Mouse (Mus musculus) A20 (cell line): ENCODE data around the gene Gpkow.
"Not testable (repeated sequence)": the region's sequence is repeated elsewhere in the genome, so short reads cannot be mapped to it uniquely, and the experiment has no call there.

ENCODE experiments used
- DNase-seq: peaks from one replicate; pipeline ENCODE4 v3.0.0-alpha.2; 2011; ENCODE audit warnings: low read depth, low spot score

Gpkow gene

DNA sequence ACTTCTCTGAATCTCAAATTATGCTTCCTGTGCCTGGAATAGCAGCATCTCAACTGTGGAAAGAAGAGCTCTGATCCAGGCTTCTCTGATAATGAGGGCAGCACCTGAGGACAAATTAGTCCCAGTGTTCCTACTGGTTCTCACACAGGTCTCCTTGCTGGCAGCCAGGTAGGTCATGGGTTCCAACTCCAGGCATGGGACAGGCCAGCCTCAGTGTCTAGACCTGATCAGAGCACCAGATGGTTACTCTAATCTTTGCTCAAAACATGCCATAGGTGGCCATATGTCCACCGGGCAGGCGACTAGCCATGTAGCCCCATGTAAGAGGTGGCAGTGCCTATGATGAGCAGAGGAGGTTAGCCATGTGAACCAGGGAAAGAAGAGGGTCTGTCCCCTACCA is 8.6 kb upstream of the Gpkow start:
- DNase-seq = no peak

DNA sequence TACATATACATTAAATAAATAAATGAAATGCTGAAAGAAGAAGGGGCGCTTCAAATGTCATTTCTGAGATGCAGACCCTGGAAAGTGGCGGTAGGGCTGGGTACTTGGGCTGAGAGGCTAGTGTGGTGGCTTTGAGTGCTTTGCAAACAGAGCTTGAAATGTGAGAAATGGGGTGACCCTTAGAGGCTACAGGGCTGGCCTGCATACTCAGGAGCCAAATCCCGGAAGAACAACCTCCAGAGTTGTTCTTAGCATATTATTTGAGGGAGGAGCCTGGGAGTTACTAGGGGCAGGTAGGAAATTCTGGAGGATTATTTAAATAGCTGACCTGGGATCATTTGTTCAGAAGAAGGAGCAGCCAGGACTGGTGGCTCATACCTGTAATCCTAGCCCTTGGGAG is 6.4 kb upstream of the Gpkow start:
- no peak for DNase-seq

DNA sequence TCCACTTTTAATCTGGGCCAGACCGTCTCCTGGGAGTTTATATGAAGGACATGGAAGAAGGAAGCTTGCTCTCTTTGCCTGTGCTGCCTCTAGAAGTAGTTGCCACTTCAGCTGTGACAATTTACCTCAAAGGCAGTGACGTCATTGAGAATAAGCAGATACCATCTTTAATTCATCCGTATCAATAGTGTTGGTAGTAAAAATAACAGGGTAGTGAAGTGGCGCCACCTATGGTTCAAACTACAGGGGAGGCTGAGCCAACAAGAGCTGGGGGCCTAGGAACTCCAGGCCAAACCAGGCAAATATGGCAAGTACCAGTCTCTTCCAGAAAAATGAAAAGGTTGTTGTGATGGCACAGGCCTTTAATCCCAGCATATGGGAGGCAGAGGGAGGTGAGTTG is 4.1 kb upstream of the Gpkow start:
- peak; percentile 52 for DNase-seq

DNA sequence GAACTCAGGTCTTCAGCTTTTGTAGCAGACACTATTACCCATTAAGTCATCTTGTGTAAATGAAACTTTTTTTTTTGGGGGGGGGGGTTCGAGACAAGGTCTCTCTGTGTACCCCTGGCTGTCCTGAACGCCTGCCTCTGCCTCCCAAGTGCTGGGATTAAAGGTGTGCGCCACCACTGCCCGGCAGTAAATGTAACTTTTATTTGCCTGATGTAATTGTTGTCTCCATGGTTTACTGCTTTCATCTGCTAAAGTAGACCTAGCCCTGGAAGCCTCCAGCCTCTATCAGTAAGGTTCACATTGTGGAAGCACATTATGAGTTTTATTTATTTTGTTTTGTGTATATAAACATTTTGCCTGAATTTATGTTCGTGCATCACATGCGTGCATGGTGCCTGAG is 411 bp upstream of the Gpkow start:
- DNase-seq = no peak

DNA sequence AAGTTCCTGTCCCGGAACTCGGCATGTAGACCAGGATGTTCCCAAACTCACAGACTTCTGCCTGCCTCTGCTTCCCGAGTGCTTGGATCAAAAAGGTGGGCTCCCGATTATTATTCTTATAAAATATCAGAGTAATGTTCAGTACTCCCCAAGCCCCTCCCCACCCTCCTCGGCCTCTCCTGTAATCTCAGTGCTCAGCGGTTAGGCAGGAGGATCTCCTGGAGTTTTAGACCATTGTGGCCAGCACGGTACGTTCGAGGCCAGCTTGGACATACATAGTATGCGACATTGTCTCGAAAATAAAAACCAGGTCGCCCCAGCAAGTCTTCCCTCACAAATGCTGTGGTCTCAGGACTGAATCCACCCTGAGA is 16.8 kb downstream of the Gpkow start:
- DNase-seq = not testable (repeated sequence)

DNA sequence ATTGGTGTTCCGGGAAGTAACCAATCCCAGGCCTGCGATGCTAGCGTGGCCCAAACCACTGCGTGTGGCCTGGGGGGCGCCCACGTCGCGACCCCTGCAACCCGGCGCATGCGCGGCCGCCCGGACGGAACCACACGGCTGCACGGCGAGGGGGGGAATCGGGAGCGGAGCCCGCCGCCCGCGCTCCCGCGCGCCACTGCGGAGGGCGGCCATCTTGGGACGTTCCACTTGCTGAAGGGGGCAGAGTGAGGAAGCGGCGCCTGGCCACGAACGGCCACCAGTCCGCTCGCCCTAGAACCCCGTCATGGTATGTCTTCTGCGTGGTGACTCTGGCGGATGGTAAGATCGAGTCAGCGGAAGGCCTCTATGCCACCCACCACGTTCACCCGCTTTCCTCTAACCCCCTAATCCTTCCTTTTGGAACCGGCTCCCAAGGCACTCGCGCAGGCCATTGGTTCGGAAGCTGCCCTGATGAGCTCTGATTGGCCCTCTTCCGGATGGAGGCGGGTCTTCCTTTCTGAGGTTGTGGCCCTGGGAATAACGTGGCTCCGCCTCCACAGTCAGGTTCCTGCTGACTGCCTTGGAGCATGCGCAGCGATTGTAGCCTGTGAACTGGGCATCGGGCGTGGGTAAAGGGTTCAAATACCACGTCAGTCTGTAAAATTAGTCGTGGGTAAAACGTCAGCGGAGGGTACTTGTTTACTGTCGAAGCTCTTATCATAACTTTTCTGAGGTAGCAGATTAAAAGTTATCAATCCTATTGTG is 17.4 kb downstream of the Gpkow start, which contains the start of gene Wdr45:
Gene Wdr45 (plus strand): TSS at position 199 of the 765 bp plus-strand sequence.
- peak; percentile 93 for DNase-seq

DNA sequence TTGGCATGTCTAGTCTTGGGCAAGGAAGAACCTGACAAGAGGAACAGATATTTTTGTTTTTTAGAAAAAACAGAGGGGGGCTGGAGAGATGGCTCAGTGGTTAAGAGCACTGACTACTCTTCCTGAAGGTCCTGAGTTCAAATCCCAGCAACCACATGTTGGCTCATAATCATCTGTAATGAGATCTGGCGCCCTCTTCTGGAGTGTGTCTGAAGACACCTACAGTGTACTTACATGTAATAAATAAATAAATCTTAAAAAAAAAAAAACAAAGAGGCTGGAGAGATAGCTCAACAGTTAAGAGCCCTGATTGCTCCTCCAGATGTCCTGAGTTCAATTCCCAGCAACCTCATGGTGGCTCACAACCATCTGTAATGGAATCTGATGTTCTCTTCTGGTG is 19.1 kb downstream of the Gpkow start:
- DNase-seq = peak; percentile 48

DNA sequence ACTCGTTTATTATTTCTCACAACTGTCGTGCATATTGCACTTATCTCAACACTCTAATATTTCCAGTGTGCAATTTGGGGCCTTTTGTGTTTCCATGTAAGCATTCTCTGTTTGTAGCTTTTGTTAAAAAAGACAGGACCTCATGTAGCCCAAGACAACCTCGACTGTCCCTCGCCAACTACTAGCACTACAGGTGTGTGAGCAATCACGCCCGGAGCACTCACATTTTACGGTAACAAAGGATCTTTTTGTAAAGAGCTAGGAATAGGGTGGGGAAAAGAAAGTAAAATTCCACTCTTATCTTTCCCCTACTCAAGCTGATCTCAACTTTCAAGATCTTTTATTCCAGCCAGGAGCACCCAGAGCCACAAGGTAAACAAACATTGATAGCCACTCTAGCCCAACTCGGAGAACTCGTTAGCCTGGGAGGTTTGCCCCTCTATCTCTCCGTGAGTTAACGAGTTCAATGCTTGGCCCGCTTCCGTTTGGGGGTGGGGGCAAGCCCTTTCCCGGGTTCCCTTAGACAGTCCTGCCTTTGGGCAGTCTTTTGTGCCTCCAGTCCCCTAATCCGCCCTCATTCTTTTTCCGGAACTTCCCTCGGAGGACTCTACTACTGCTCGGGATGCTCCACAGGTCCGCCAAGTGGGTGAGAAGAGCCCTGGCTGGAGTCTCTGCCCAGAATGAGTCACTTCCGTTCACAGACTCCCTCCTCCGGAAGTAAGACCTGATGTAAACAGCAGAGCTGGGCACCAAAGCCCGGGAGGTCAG is 24.8 kb downstream of the Gpkow start, which contains the start of gene Gm45208:
Gene Gm45208 (plus strand): TSS at position 732 of the 768 bp plus-strand sequence.
- peak; percentile 88 for DNase-seq

DNA sequence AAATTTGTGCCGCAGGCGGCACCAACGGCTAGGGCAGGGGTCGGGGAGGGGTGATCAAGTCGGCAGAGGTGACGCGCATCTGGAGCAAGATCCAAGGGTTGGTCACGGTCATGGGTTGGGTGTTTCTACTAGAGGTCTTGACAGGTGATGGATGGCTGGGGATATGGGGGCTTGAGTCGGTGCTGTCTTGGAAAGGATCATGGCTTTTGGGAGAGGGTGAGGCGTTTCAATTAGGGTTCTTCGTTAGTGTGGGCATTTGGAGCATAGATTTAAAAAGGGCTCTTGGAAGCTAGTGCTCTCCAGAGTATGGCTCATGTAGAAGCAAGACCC is 25.3 kb downstream of the Gpkow start:
- no peak for DNase-seq

DNA sequence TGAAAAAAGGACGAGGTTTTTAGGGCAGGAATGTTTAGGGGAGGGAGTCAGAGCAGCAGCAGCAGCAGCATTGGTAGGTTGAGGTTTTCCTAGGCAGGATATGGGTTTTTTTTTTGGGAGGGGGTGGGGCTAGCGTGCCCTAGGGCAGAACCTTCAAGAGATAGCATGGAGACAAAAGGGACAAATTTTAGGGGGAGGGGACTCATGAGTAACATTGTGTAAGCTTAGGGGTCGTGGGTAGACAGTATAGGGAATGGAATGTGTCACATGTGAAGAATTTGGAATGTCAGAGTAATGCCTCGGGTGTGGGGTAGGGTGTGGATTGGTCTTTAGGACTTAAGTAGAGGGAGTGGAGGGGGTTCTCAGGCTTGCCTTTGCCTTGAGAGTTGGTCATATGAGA is 25.8 kb downstream of the Gpkow start:
- DNase-seq = no peak

DNA sequence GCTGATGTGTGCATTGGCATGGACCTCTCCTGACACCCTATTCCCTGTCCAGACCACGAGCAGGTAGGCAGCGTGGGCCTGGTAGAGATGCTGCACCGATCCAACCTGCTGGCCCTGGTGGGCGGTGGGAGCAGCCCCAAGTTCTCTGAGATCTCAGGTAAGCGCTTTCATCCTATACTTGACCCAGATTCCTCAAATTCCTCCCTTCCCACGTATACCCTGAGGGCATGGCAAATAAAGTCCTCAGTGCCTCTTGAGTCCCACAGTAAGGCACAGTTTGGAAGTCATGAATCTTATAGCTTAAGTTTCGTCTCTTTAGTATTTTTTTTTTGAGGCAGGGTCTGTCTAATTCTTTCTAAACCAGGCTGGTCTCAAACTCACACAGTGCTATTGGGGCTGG is 27.2 kb downstream of the Gpkow start:
- DNase-seq = no peak

DNA sequence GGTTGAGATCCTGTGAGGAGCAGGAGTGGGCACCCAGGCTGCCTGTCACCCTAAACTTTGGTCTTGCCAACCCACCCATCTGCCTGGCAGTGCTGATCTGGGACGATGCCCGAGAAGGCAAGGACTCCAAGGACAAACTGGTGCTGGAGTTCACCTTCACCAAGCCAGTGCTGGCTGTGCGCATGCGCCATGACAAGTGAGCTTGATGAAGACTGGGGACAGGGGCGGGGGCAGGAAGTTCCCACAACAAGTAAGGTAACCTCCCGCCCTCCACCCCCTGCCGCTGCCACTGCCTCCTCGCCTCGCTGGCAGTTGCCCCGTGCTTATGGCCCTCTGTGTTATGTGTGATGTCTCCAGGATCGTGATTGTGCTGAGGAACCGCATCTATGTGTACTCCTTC is 28.9 kb downstream of the Gpkow start:
- no peak for DNase-seq

DNA sequence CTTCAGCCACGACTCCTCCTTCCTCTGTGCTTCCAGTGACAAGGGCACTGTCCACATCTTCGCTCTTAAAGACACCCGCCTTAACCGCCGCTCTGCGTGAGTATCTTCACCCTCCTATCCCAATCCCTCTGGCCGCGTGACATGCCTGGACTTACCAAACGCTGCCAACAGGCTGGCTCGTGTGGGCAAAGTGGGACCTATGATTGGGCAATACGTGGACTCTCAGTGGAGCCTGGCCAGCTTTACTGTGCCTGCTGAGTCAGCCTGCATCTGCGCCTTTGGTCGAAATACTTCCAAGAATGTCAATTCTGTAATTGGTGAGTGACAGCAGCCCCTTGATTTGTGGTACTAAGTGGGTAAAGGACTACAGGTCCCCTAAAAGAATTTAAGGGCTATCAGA is 30.2 kb downstream of the Gpkow start:
- DNase-seq = no peak

DNA sequence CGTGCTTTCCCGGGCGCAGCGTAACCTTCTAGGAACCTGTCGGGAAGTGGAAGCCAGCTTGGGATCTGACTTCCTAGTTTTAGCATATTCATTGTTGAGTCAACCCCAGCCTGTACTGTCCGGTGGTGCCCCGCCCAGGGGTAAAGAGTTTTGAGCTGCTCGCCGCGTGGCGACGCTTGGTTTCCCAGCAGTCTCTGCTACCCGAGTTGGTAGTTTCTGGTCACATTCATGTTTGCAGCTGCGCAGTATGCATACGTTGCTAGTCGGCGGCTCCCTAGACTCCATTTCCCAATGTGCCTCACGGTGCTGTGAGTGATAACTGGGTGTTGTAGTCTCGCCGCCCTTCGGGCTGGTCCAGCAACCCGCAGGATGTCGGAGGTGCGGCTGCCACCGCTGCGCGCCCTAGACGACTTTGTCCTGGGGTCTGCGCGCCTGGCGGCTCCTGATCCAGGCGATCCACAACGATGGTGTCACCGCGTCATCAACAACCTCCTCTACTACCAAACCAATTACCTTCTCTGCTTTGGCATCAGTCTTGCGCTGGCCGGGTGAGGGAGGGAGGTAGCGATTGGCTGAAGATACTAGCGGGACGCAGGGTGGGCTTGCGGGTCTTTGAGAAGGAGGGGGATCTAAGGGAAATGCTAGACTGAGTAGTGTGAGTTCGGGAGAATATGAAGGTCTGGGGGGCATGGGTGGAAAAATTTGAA is 31.4 kb downstream of the Gpkow start, which contains the start of gene Praf2:
Gene Praf2 (plus strand): TSS at position 225 of the 707 bp plus-strand sequence.
- DNase-seq = peak; percentile 90

DNA sequence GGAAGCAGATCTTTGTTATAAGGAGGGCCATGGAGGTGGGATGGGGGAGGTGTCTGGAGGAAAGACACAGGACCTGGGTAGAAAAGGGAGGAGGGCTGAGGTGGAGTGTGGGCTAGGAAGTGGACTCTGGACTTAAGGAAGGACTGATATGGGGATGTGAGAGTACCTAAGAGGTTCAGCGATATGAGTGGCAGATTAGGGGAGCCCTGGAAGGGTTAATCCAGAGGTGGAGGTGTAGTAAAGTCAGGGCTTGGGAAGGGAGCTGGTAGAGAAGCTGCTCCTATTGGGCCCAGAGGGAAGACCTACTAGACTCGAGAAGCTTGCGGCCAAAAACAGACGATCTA is 32.0 kb downstream of the Gpkow start:
- no peak for DNase-seq

DNA sequence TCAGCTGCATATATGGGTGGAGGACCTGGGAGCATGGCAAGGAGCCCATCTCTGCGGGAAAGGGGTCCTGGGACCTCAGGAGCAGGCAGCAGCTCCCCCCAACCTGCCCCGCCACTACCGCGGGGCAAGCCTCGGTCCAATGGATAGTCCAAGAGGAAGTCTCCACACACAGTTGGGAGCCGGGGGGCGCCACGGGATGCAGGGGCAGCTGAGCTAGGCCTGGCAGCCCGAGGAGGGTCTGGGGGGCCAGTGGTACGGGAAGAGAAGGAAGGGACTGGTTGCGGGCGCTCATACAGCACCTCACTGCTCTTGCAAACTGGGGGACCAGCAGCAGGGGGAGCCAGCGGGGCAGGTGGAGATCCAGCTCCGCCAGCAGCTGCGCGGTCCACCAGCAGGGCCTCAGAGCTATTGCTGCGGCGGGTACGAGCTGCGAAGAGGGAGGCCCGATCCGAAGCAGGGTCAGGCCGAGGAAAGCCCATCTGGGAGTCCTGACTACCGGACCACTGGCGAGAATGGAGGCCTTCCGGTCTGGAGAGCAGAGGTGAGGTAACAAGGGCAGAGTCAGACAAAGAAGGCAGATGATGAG is 36.7 kb downstream of the Gpkow start:
- DNase-seq = peak; percentile 77

DNA sequence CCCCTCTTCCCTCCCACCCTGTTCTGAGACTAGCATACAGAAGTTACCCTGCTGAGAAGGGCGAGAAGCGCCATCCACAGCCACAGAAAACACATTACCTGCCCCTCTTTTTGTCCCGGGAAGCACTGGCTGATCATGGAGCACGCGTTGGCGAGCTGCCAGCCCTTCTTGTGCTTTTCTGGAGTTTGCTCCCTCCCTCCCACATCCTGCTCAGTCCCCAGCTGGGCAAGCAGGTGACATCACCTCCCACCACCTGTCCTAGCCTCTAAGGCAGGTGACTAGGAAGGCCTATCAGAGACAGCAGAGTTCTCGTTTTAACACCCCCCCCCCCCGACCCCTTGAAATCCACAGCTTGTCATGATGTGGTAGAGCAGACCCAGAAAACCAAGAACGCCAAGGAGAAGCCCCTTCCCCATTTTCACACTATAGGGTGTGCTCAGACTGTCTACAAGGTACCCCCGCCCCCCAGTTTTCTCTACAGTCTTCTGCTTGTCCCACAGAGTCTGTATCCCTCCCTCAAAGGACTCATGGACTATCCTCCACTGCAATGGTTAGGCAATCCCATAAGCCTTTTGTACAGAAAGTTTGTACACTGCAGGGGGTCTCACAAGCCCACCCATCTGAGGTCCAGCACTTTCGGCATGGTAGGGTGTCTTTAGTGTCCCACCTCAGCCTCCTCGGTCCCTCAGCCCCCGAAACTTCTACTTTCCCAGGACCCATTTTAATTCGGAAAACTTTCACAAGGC is 42.6 kb downstream of the Gpkow start:
- DNase-seq = no peak

DNA sequence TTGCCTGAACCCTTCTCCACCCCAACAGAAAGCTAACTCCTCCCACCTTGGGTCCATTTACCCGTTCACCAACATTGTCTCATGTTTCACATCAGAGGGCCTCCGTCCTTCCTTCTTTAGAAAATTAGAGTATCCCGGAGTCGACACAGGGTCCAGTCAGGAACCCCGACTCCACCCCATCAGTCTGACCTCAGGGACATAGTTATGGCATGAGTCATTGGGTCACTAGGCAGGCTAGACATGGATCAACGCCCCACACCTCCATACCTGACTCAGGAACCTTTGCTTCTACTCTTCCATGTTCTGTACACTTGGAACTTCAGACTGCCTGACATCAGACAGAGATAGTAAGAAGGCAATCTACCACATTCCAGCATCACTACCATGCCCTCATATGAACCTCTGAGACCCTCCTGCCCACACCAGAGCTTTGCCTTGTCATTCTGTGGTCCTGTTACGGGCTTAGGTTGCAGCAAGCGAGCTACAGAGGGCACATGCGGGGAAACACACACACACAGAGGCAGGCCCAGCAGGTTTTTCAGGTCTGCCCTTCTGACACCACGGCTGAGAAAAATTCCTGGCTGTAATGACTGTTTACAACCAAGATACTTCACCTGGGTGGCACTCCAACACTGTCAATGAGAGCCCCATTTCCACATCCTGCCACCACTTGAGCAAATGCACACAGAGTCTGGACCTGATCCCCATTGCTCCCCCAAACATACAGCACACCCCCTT is 43.3 kb downstream of the Gpkow start:
- no peak for DNase-seq

DNA sequence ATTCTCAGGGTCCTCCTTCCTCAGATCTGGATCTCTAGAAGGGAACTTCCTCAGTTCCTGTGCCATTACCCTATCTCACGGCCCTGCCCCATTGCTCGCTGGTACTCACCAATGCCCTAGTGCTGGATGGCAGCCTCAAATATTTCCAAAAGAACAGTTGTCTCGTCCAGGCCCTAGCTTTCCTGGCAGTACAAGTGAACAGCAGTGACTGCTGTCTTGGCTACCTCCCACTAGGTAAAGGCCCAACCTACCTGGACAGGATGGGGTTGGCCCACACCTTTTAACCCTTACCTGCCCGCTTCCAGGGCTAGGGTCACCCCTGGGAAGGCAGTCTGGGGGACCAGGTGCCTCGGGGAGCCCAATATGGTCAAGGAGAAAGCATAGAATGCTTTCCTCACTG is 44.2 kb downstream of the Gpkow start:
- no peak for DNase-seq

DNA sequence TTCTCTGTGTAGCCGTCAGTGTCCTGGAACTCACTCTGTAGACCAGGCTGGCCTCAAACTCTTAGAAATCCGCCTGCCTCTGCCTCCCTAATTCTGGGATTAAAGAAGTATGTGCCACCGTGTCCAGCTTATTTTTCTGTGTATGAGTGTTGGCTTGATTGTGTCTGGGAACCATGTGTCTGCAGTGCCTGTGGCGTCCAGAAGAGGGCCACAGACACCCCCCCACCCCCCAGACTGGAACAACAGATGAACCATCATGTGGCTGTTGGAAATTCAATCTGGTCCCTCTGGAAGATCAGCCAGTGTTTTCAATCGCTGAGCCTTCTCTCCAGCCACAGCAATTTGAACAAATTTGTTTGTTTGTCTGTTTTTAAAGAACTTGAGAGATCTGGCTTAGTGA is 46.5 kb downstream of the Gpkow start:
- DNase-seq = peak; percentile 55

DNA sequence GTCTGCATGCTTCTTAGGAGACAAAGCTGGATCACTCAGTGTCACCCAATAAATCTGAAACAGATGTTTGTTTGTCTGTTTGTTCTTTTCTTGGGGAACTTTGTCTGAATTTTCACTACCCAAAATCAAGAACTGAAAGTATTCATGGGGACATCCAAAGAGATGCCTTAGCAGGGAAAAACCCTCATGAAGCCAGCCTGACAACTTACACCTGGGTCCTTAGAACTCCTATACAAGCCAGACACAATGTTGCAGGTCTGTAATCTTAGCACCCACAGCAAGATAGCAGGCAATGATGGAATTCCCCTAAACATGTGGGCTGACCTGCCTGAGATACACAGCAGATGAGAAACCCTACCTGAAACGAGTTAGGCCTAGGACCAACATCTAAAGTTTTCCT is 48.0 kb downstream of the Gpkow start:
- DNase-seq = peak; percentile 78
